Mouse (Mus musculus): ENCODE results near the gene Spata19. TPM values are rescaled to one million over a fixed set of nuclear protein-coding genes. Genes with fewer than 3 reads are reported as not detected.

Spata19 gene
- 1.3 and 1.5 TPM in 2 replicates for polyA plus RNA-seq (2012; rRNA removed)

DNA sequence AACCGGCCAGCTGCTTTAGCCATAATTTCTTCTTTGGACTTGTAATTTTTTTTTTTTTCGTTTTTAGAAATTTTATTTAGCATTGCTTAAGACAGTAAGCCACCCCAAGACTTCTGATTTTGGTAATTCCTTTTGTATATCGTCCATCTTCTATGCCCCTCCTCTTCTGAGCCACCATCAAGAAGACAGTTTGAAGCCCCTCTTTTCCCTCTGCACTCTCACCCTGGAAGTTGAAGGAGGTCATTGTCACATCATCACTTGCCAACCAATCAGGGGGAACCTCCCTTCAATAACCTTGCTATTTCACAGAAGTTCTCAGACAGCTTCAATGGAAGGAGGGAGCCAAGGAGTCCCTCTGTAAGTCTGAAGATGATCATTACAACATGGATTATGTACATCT, at the start of gene Spata19:
TSS of gene Spata19 (plus strand) at position 301 of the 400 bp plus-strand sequence.
- H3K27ac ChIP-seq (ENCODE audit: insufficient read depth, low read length): no peak within 1 kb of the TSS
- no peaks in the 10 kb centered on the region; the same call in 1 of the 2 replicates for H3K4me1 ChIP-seq (ENCODE audit: control insufficient read depth, insufficient read depth, low read length)
- H3K4me3 ChIP-seq (ENCODE audit: insufficient read depth, low read length): no peak within 1 kb of the TSS
- TF ChIP-seq POLR2A (IDR thresholded peaks at IDR 0.05; ENCODE audit: extremely low read depth, insufficient read depth, low read length) (no peak), CTCF (IDR thresholded peaks at IDR 0.05; ENCODE audit: extremely low read depth, insufficient read depth, low read length) (no peak)

DNA sequence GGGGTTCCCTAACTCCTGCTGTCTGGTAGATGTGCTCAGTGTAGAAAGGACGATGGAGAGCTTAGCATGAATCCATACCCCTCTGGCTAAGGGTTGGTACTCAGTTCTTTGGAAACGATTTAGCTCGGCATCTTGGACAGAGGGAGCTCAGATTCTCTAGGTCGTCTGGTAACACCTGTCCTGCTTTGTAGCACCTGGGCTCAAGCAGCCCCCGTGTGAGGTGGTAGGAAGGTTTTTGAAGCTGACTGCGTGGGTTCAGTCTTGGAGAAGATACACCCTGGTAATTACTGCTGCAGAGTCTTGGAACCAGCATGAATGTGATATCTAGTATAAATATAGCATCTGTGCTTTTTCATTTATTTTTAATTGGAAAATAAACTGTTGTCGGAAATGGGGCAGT, 43.5 kb upstream of the Spata19 start:
- no peak for TF ChIP-seq CTCF (IDR thresholded peaks at IDR 0.05; ENCODE audit: extremely low read depth, insufficient read depth, low read length)
- TF ChIP-seq POLR2A (IDR thresholded peaks at IDR 0.05; ENCODE audit: extremely low read depth, insufficient read depth, low read length): no peak
- Histone ChIP-seq H3K4me3 (ENCODE audit: insufficient read depth, low read length) (no peak overlapping the region), H3K27ac (ENCODE audit: insufficient read depth, low read length) (no peak overlapping the region), H3K4me1 (ENCODE audit: control insufficient read depth, insufficient read depth, low read length) (peaks cover 6% of the 10 kb centered on the region)

DNA sequence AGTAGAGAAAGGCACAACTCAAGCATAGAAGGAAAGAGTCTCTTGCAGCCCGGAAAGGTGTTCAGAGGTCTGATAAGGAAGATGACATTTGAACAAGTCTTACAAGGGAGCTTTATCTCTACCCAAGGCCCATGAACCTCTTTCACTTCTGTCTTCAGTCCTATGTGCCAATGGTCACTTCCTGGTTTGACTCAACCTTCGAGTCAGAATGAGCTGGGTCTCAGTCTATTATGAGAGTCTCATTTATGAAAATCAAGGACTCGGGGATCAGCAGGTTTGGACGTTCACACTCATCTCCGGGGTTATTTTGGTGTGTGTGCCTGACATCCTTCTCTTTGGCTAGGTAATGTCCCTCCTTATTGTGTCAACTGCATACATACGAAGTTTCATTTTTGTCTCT, 38.7 kb upstream of the Spata19 start:
- Histone ChIP-seq H3K4me3 (ENCODE audit: insufficient read depth, low read length) (no peak overlapping the region), H3K27ac (ENCODE audit: insufficient read depth, low read length) (no peak overlapping the region), H3K4me1 (ENCODE audit: control insufficient read depth, insufficient read depth, low read length) (peaks cover 5% of the 10 kb centered on the region)
- no peak for TF ChIP-seq POLR2A (IDR thresholded peaks at IDR 0.05; ENCODE audit: extremely low read depth, insufficient read depth, low read length)
- TF ChIP-seq CTCF (IDR thresholded peaks at IDR 0.05; ENCODE audit: extremely low read depth, insufficient read depth, low read length): no peak

DNA sequence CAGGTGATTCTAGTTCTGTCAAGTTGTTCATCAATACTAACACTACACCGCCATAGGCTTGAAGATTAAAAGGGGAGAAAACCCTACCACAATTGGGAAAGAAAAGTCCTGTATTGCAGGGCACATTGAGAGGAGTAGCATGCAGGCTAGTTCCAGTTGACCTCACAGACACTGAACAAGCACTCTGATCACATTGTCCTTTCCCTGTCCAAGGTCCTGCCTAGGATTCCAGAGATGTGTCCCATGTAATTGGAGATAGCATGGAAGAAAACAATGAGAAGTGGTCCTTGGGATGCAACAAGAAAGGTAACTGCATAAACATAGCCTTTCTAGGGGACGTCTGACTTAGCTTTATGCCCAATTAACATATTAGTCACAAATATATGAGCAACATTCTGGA, 29.4 kb upstream of the Spata19 start:
- no peaks in the 10 kb centered on the region for H3K4me1 ChIP-seq (ENCODE audit: control insufficient read depth, insufficient read depth, low read length)
- TF ChIP-seq CTCF (IDR thresholded peaks at IDR 0.05; ENCODE audit: extremely low read depth, insufficient read depth, low read length): no peak
- no peak for TF ChIP-seq POLR2A (IDR thresholded peaks at IDR 0.05; ENCODE audit: extremely low read depth, insufficient read depth, low read length)
- H3K27ac ChIP-seq (ENCODE audit: insufficient read depth, low read length): no peak overlapping the region

DNA sequence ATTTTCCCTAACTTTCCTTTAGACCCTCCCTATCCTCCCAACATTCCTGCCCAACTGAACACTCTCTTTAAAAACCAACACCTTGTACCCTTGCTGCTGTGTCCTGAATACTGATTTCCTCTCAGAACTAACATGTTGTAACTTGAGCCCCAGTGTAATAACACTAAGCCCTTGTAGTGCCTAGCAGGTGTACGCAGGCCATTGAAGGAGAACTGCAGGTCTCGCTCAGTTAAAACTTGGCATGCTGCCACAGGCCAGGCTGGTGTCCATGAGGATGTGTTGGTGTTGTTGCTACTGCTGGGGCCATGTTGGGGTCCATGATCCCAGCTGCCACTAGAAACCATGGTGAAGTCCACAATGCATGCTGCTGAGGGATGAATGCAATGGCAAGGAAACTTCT, 27.5 kb upstream of the Spata19 start:
- H3K4me1 ChIP-seq (ENCODE audit: control insufficient read depth, insufficient read depth, low read length): no peaks in the 10 kb centered on the region
- TF ChIP-seq CTCF (IDR thresholded peaks at IDR 0.05; ENCODE audit: extremely low read depth, insufficient read depth, low read length) (no peak), POLR2A (IDR thresholded peaks at IDR 0.05; ENCODE audit: extremely low read depth, insufficient read depth, low read length) (no peak)
- no peak overlapping the region for H3K4me3 ChIP-seq (ENCODE audit: insufficient read depth, low read length)
- H3K27ac ChIP-seq (ENCODE audit: insufficient read depth, low read length): no peak overlapping the region

More for the DNA sequence above, 29.4 kb upstream of the Spata19 start:
- H3K4me3 ChIP-seq (ENCODE audit: insufficient read depth, low read length): no peak overlapping the region

DNA sequence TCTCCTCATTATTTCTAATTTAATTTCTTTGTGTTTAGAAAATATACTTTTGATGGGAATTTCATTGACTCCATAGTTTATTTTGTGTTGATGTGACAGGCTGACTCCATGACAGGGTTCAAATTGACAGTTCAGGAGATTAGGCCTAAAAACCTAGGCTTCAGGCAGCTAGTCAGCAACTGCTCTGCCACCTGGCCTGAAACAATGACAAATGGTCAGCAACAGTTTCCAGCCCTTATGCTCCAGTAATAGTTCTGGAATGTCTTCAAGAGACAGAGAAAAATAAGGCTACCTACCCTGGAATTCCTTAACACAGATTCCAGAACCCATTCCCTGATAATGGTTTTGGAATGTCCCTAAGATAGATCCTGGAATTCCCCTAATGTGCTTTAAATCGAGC, 20.9 kb upstream of the Spata19 start:
- no peaks in the 10 kb centered on the region for H3K4me1 ChIP-seq (ENCODE audit: control insufficient read depth, insufficient read depth, low read length)
- TF ChIP-seq POLR2A (IDR thresholded peaks at IDR 0.05; ENCODE audit: extremely low read depth, insufficient read depth, low read length) (no peak), CTCF (IDR thresholded peaks at IDR 0.05; ENCODE audit: extremely low read depth, insufficient read depth, low read length) (no peak)
- no peak overlapping the region for H3K27ac ChIP-seq (ENCODE audit: insufficient read depth, low read length)
- H3K4me3 ChIP-seq (ENCODE audit: insufficient read depth, low read length): no peak overlapping the region

DNA sequence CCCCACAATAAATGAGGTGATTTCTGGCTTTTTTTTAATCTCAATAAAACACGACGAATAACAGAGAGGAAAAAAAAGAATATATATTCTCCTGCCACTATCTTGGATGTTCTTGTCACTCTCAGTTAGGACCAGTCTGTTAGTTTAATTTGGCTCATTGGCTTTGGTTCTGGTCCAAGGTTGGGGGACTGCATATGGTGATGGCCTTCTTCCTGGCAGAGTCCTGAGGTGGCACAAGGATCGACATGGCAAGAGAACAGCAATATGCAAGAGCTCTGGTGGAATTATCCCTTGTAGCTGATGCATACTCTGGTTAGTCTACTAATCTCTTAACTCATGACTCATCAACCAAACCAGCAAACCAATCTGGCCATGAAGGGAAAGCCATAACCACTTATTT, 9.6 kb upstream of the Spata19 start:
- no peak overlapping the region for H3K27ac ChIP-seq (ENCODE audit: insufficient read depth, low read length)
- TF ChIP-seq CTCF (IDR thresholded peaks at IDR 0.05; ENCODE audit: extremely low read depth, insufficient read depth, low read length): no peak
- no peak for TF ChIP-seq POLR2A (IDR thresholded peaks at IDR 0.05; ENCODE audit: extremely low read depth, insufficient read depth, low read length)
- H3K4me1 ChIP-seq (ENCODE audit: control insufficient read depth, insufficient read depth, low read length): no peaks in the 10 kb centered on the region
- H3K4me3 ChIP-seq (ENCODE audit: insufficient read depth, low read length): no peak overlapping the region

DNA sequence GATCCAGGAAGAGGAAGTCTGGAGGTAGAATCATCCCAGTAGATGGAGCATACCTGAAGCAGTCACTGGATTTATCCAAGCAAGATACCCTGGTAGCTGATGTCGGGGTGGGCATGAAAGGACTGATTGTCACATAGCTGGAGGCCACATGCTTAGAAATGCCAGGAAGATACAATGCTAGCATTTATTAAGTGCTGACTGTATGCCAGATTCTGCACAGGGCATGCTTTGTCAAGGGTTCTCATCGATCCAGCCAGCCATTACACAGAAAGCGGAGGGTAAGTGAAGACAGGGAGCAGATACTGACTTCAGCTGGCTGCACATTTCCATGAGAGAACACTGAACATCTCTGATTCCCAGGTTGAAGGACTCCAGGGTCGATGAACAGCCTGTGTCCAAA, 4.6 kb downstream of the Spata19 start:
- TF ChIP-seq CTCF (IDR thresholded peaks at IDR 0.05; ENCODE audit: extremely low read depth, insufficient read depth, low read length) (no peak), POLR2A (IDR thresholded peaks at IDR 0.05; ENCODE audit: extremely low read depth, insufficient read depth, low read length) (no peak)
- H3K4me1 ChIP-seq (ENCODE audit: control insufficient read depth, insufficient read depth, low read length): no peaks in the 10 kb centered on the region; the same call in 1 of the 2 replicates
- H3K4me3 ChIP-seq (ENCODE audit: insufficient read depth, low read length): no peak overlapping the region
- H3K27ac ChIP-seq (ENCODE audit: insufficient read depth, low read length): peak overlapping the region; percentile 48; the same call in 1 of the 2 replicates

DNA sequence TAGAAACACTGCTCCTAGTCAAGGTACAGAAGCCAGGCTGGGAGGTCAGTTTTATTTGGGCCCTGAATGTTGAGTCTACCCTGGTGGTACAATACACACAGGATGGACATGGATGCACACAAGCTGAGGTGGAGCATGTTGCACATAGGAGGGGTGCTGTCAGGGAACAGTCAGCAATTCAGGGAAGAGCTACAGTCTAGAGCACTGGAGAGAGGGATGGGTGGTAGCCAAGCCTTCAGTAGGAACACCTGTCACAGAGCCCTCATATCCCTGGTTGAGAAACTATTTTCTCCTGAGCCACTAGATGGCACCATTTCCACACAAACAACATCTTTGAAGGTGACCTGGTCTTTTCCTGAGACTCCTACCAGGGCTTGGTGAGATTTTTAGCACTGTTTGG, 13.1 kb downstream of the Spata19 start:
- peak; percentile 69 for TF ChIP-seq CTCF (IDR thresholded peaks at IDR 0.05; ENCODE audit: extremely low read depth, insufficient read depth, low read length)
- no peak for TF ChIP-seq POLR2A (IDR thresholded peaks at IDR 0.05; ENCODE audit: extremely low read depth, insufficient read depth, low read length)
- Histone ChIP-seq H3K4me3 (ENCODE audit: insufficient read depth, low read length) (no peak overlapping the region), H3K27ac (ENCODE audit: insufficient read depth, low read length) (no peak overlapping the region), H3K4me1 (ENCODE audit: control insufficient read depth, insufficient read depth, low read length) (peaks cover 1% of the 10 kb centered on the region; the same call in 1 of the 2 replicates)

DNA sequence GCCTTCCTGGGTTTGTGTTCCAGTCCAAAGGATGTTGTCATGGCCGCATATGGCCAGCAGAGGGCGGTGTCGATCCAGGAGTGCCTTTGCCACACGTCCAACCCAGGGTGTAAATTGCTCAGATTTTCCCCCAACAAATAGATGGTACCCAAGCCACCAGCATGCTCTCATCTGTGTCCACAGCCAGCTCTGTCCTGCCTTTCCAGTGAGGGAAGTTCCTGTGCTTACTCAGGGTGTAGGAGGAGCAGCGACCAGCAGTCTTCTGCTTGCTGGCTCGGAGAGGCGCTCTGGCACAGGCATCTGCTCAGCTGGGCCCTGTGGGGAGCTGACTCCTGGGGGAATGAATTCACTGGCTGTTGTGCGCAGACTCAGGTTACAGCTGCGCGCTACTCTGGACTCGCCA, 17.5 kb downstream of the Spata19 start:
- Histone ChIP-seq H3K27ac (ENCODE audit: insufficient read depth, low read length) (no peak overlapping the region), H3K4me1 (ENCODE audit: control insufficient read depth, insufficient read depth, low read length) (peaks cover 1% of the 10 kb centered on the region; the same call in 1 of the 2 replicates), H3K4me3 (ENCODE audit: insufficient read depth, low read length) (no peak overlapping the region)
- peak; percentile 97 for TF ChIP-seq CTCF (IDR thresholded peaks at IDR 0.05; ENCODE audit: extremely low read depth, insufficient read depth, low read length)
- no peak for TF ChIP-seq POLR2A (IDR thresholded peaks at IDR 0.05; ENCODE audit: extremely low read depth, insufficient read depth, low read length)
